Mouse (Mus musculus): Measurements from ENCODE around the gene Gm20605. TPM values are rescaled to one million over a fixed set of nuclear protein-coding genes. Genes with fewer than 3 reads are reported as not detected.
"Not testable (repeated sequence)": the region's sequence is repeated elsewhere in the genome, so short reads cannot be mapped to it uniquely, and the experiment has no call there.

Gene Gm20605
- total RNA-seq, 2 experiments from 2014 or later: 2.9 to 3.3 TPM

DNA sequence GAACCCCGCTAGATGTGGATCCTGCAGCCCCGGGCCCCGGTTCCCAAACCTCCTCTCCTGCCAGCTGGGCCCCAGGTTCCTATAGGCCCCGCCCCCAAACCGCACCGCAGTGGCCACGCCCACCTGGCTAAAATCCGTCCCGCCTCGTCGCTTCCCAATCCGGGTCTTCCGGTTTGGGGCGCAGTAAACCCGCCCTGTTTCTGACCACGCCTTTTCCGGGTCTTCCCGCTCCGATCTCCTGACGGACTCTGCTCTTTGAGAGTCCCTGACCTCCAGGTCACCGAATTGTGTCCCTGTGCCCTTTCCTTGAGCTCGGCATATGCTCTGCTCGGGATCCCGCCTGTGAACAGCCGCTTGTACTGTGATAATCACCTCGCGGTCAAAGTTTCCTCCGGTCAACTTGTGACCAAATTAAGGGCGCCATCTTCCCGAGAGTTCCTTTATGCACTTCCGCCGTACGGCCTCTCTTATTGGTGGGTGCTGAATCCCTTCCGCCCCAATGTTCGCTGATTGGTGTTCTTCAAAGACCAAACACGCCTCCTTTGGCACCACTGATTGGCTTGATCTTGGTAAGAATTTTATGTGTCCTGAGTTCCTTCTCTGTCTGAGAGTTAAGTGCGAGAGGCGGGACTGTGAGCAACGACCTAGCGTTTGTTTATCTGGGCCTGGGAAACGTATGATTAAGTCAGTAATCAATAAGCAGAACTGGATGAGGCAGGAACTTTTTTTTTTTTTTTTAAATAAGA, 28.2 kb upstream of the Gm20605 start, which contains the start of gene Mospd3:
Gene Mospd3 (minus strand): TSS at position 440 of the 746 bp plus-strand sequence.
- peak within 1 kb of the TSS; percentile 82 for H3K4me3 ChIP-seq
- TF ChIP-seq CTCF (IDR thresholded peaks at IDR 0.05): no peak
- peak within 1 kb of the TSS; percentile 99 for H3K27ac ChIP-seq
- DNase-seq: peak; percentile 97
- intact Hi-C loops (cut with DNase I): loop anchor here (1.0 to 5.0 kb wide), 3 partner anchors 28 to 98 kb away; partner anchors contain the start of genes Epo, Gnb2 and Pop7

DNA sequence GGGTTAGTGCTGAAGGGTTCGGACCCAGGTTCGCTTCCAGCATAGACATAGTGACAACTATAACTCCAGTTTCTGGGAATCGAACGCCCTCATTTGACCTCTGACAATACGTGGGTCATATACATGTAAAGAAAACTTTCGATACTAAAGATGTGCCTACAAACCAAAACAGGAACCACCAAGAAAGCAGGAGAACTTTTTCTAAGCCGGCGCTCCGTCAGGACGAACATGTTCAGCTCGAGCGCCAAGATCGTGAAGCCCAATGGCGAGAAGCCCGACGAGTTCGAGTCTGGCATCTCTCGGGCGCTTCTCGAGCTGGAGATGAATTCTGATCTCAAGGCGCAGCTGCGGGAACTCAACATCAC, 27.6 kb upstream of the Gm20605 start:
- Histone ChIP-seq H3K27ac (peak overlapping the region; percentile 99), H3K4me3 (peak overlapping the region; percentile 82)
- DNase-seq: peak; percentile 69
- TF ChIP-seq CTCF (IDR thresholded peaks at IDR 0.05): no peak
- intact Hi-C loops (cut with DNase I): loop anchor here (1.0 to 5.0 kb wide), 3 partner anchors 27 to 99 kb away; partner anchors contain the start of genes Epo, Gnb2 and Pop7

DNA sequence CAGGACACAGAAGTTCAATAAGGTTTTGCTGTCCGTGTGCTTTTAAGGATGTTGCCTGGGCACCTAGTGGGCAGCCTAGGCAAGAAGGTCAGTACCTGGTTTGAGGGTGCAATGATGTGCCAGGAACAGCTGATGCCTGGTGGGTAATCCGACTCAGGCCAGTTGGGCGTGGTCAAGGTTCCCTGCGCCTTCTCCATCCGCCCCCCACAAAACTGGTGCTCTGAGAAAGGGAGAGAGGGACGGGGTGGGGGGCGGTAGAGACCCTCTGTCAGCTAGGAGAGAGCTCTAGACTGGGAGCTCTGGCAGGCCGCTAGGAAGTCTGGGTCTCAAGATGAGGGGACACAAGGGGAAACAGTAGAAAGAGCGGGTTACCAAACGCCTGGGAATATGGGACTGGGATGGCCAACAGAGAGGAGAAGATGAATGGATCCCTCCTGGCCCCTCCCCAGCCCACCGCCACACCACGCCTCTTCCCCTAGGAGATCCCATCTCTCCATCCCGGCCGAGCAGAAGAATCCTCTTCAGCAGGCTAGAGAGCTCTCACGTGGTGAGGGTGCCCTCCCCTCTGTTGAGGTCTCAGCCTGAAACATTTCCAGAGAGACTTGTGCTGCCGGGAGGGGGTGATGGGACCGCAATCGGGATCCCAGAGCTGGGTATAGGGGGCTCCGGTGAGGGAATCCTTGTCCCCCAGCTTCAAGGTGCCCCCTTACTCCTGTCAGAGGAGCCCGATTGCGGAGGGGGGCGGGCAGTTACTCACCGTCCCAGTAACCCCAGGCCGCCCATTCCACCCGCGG, 20.9 kb upstream of the Gm20605 start:
- DNase-seq: no peak
- TF ChIP-seq CTCF (IDR thresholded peaks at IDR 0.05): no peak
- H3K27ac ChIP-seq: peak overlapping the region; percentile 88
- intact Hi-C loops (cut with DNase I): no loop called here
- peak overlapping the region; percentile 72 for H3K4me3 ChIP-seq

DNA sequence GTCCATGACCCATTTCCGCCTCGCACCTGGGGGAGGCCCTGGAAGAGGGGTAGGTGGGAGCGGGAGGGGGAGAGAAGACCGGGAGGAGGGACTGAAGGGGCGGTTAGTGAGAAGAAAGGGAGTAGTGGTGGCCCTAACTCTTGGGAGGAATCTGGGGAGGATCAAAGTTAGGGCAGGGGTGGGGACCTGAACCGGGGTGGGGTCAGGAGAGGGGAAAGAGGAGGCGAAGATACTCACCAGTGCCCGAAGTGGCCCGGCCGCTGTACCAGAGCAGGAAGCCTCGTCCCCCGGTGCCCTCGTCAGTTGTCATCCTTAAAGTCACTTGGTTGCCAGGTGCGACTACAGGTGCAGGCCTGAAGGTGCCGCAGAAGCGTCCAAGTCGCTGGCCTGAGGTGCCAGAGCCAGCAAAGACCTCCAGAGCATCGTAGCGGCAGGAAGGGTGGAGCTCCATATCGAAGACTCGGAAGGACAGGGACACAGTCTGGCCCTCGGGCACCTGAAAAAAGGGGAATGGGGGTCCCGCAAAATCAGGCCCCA, 20.3 kb upstream of the Gm20605 start:
- Histone ChIP-seq H3K27ac (peak overlapping the region; percentile 88), H3K4me3 (peak overlapping the region; percentile 72)
- intact Hi-C loops (cut with DNase I): no loop called here
- no peak for TF ChIP-seq CTCF (IDR thresholded peaks at IDR 0.05)
- DNase-seq: no peak

DNA sequence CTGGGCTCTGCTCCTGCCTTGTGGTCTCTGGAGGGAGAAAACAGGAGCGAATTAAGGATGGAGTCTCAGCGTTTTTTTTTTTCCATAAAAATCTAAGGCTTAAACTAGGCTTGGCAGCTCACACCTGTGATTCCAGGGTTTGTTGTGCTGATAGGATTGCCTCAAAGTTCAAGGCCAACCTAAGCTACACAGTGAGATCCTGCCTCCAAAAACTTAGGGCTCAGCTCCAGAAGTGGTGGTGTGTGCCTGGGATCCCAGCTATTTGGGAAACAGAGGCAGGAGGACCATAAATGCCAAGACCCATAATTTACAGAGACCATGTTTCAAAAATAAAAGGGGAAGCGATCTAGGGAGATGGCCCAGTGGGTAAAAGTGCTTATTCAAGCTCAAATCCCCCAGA, 19.7 kb upstream of the Gm20605 start:
- intact Hi-C loops (cut with DNase I): no loop called here
- Histone ChIP-seq H3K27ac (peak overlapping the region; percentile 88), H3K4me3 (peak overlapping the region; percentile 72)
- no peak for DNase-seq
- no peak for TF ChIP-seq CTCF (IDR thresholded peaks at IDR 0.05)

DNA sequence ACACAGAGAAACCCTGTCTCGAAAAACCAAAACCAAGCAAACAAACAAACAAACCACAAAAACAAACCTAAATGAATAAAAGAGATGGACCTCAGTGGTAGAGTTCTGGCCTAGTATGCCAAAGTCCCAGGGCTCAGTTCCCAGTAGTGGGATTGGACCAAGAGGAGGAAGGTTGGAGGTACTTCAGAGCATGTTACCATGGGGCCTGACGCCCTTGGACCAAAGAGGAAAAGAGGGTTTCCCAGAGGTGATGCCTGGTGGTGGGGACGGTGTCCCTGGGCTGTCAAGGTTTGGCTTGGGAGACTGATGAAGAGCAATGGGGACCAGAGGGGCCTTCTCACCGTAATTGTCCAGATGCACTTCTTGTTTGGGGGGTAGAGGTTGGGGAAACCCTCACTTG, 18.9 kb upstream of the Gm20605 start:
- peak overlapping the region; percentile 88 for H3K27ac ChIP-seq
- DNase-seq: no peak
- no peak for TF ChIP-seq CTCF (IDR thresholded peaks at IDR 0.05)
- H3K4me3 ChIP-seq: peak overlapping the region; percentile 72
- intact Hi-C loops (cut with DNase I): no loop called here

DNA sequence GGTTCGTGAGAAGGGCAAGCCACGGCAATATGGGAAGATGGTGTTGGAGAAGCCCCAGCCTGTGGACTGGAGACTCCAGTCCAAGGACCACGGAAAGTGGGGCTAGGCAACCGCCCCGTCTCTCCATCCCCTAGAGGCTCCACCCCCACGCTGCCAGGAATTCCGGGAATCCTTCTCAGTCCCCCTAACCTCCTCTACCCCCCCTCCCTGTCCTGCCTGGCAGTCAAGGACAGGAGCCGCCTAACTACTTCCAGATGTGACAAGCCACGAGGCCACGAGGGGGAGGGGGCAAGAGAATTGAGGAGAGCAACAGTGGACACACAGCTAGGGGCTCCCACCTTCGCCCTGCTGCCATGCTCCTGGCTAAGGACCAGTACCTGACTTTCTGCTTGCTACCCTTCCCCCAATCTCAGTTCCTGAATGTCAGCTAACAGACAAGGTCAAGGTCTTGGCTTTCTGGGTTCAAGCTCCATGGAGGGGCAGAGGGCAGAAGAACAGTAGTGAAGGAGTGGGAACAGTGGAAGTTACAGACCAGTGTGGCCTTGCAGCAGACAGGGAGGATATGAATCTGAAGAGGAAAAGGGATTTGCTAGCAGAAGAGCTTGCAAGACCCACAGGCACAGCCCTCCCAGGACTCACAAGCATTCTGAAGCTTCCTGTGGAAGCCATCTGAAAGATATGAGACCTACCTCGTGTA, 18.3 kb upstream of the Gm20605 start:
- peak; percentile 91 for DNase-seq
- Histone ChIP-seq H3K27ac (peak overlapping the region; percentile 88), H3K4me3 (peak overlapping the region; percentile 72)
- TF ChIP-seq CTCF (IDR thresholded peaks at IDR 0.05): no peak
- intact Hi-C loops (cut with DNase I): no loop called here

DNA sequence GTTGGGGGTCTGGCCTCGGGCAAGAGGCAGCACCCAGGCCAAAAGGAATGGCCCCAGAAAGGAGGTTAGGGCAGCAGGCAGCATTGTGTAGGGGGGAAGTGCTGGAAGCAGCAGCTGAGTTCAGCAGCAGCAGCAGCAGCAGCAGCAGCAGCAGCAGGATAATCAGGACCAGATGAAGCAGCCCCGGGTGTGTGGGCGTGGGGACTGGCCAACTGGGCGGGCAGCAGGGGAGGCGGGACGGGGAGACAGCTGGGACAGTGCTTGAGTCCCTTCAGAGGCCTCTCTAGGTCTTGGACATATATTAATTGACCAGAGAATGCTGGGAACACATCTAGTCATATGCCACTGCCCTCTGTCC, 17.8 kb upstream of the Gm20605 start:
- H3K27ac ChIP-seq: peak overlapping the region; percentile 88
- no peak for TF ChIP-seq CTCF (IDR thresholded peaks at IDR 0.05)
- intact Hi-C loops (cut with DNase I): no loop called here
- peak overlapping the region; percentile 72 for H3K4me3 ChIP-seq
- peak; percentile 88 for DNase-seq

DNA sequence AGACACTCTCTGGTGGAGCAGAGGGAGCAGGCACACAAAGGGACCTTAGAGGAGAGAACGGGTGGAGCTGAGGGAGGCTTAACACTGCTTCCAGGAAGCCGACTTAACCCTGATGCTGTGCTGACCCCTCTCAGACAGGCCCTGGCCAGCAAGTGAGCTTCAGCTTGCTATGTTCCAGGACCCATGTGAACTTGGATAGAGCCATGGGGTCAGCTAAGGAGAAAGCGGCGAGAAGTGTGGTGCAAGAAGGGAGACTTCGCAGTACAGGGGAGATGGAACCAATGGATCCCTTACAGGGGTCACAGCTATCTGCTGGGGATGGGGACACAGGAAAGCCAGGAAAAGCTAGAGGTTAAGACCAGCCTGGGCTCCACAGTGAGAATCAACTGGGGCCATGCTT, 15.9 kb upstream of the Gm20605 start:
- intact Hi-C loops (cut with DNase I): no loop called here
- DNase-seq: peak; percentile 56
- Histone ChIP-seq H3K4me3 (peak overlapping the region; percentile 72), H3K27ac (peak overlapping the region; percentile 88)
- no peak for TF ChIP-seq CTCF (IDR thresholded peaks at IDR 0.05)

DNA sequence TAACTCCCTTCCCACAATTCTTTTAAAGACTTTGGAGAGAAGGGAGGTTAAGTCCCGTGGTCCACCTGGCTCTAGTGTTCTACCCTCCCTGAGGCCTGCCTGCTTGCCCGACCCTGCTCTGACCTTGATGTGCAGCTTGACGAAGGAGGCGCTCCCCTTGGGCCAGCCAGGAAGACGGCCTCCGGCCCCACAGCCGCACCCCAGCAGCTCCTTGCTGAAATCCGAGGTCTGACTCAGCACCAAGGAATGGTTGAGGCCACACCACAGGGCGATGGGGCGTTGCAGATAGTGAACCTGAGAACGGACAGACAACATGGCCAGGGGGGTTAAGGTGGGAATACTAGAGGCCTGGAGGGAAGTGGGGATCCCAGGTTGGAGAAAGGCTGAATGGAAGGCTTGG, 15.4 kb upstream of the Gm20605 start, which contains the start of gene Pcolce:
Gene Pcolce (minus strand): TSS at position 235 of the 400 bp plus-strand sequence.
- peak within 1 kb of the TSS; percentile 88 for H3K27ac ChIP-seq
- peak; percentile 77 for DNase-seq
- no peak for TF ChIP-seq CTCF (IDR thresholded peaks at IDR 0.05)
- H3K4me3 ChIP-seq: peak within 1 kb of the TSS; percentile 72
- intact Hi-C loops (cut with DNase I): no loop called here

DNA sequence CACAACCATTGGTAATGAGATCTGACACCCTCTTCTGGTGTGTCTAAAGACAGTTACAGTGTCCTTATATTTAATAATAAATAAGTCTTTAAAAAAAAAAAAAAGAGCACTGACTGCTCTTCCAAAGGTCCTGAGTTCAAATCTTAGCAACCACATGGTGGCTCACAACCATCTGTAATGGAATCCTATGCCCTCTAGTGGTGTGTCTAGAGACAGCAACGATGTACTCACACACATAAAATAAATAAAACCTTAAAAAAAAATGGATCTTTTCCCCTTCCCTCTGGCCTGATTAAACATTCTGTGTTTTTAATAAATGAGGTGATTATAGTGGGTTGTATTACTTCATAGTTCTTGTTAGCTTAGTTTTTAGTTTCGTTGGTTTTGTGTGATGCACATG, 14.1 kb upstream of the Gm20605 start:
- TF ChIP-seq CTCF (IDR thresholded peaks at IDR 0.05): peak; percentile 29; the same call in 1 of the 2 replicates
- H3K27ac ChIP-seq; H3K4me3 ChIP-seq; DNase-seq; intact Hi-C loops (cut with DNase I): not testable (repeated sequence)

DNA sequence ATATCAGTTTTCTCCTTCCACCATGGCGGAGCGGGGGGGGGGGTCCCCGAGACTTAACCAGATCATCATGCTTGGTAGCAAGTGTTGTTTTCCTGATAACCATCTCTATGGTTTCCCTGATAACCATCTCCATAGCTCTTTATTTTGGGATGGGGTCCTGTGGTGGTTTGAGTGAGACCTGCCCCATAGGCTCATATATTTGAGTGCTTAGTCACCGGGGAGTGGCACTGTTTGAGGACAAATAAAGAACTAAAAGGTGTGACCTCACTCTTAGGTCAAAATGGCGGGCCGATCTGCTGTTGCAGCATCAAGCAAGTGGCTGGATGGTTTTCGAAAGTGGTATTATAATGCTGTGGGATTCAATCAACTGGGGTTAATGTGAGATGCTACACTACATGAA, 13.6 kb upstream of the Gm20605 start:
- no peak for DNase-seq
- Histone ChIP-seq H3K27ac (no peak overlapping the region), H3K4me3 (no peak overlapping the region)
- intact Hi-C loops (cut with DNase I): no loop called here
- TF ChIP-seq CTCF (IDR thresholded peaks at IDR 0.05): no peak
